Mouse (Mus musculus) limb, embryonic 11.5 days (tissue): ENCODE data around the gene Lrrc4. TPM values are rescaled to one million over a fixed set of nuclear protein-coding genes. Genes with fewer than 3 reads are reported as not detected.

ENCODE experiments used
- ATAC-seq: fragments of 200-750 bp; cut with Nextera tagmentation; 2 replicates; pipeline ENCODE4 v1.8.0; 2017; ENCODE audit warnings: low read depth; ENCODE audit not compliant: insufficient number of reproducible peaks, low FRiP score, low TSS enrichment
- DNase-seq: peaks from one replicate; pipeline ENCODE4 v3.0.0-alpha.2; 2015; ENCODE audit warnings: low spot score
- H3K27ac ChIP-seq: fragments of 300-500 bp; sonication (generic); replicated peaks from 2 replicates; pipeline ENCODE4 v1.5.1; 2014; ENCODE audit warnings: low read depth, mild to moderate bottlenecking, low read length
- H3K27me3 ChIP-seq: fragments of 300-500 bp; sonication (generic); 2 replicates; pipeline ENCODE4 v1.6.1; 2014; ENCODE audit warnings: mild to moderate bottlenecking, low read length, mixed read lengths; ENCODE audit not compliant: control insufficient read depth, insufficient read depth
- H3K36me3 ChIP-seq: fragments of 300-500 bp; sonication (generic); 2 replicates; pipeline ENCODE4 v1.6.1; 2014; ENCODE audit warnings: mild to moderate bottlenecking, low read length, moderate library complexity, mixed read lengths; ENCODE audit not compliant: control insufficient read depth, insufficient read depth
- H3K4me1 ChIP-seq: fragments of 300-500 bp; sonication (generic); 2 replicates; pipeline ENCODE4 v1.6.1; 2014; ENCODE audit warnings: low read length, mixed read lengths; ENCODE audit not compliant: control insufficient read depth, insufficient read depth
- H3K4me2 ChIP-seq: fragments of 300-500 bp; sonication (generic); 2 replicates; pipeline ENCODE4 v1.6.1; 2014; ENCODE audit warnings: low read depth, mild to moderate bottlenecking, moderate library complexity; ENCODE audit not compliant: severe bottlenecking
- H3K4me3 ChIP-seq: fragments of 300-500 bp; sonication (generic); 2 replicates; pipeline ENCODE4 v1.5.1; 2014; ENCODE audit warnings: low read depth, low read length
- H3K9ac ChIP-seq: fragments of 300-500 bp; sonication (generic); 2 replicates; pipeline ENCODE4 v1.6.1; 2014; ENCODE audit warnings: mild to moderate bottlenecking, low read length
- H3K9me3 ChIP-seq: fragments of 300-500 bp; sonication (generic); 2 replicates; pipeline ENCODE4 v1.6.1; 2016; ENCODE audit warnings: low read length; ENCODE audit not compliant: control insufficient read depth
- WGBS: fragments of 180-500 bp; shearing (Covaris S2); extraction: QIAGEN DNeasy Blood & Tissue Kit; methylation state at CpG from one replicate; pipeline ENCODE4 v1.1.7; 2014; 5-methylcytosine and 5-hydroxymethylcytosine counted together
- polyA plus RNA-seq: library from polyadenylated mRNA; unstranded; fragments of >200 nt; fragmentation: Nextera tagmentation; extraction: Ambion mirVana; gene quantifications from 2 replicates; pipeline ENCODE4 v1.2.1, GENCODE M21; 2014

Gene Lrrc4
- polyA plus RNA-seq, 1 experiment from 2014 or later: 0.48 TPM

GRCm38 (mm10) chr6:28841569-28841968 lies 10.0 kb upstream of the Lrrc4 start:
- Histone ChIP-seq H3K9me3 (no peaks in the 10 kb centered on the region), H3K4me3 (no peak overlapping the region), H3K27me3 (no peaks in the 10 kb centered on the region), H3K36me3 (no peaks in the 10 kb centered on the region), H3K4me2 (no peak overlapping the region), H3K9ac (no peak overlapping the region), H3K27ac (no peak overlapping the region), H3K4me1 (no peaks in the 10 kb centered on the region)
- no peak for ATAC-seq
- WGBS: 91% methylated on average over 3 of the region's 3 CpGs
- no peak for DNase-seq

GRCm38 (mm10) chr6:28836600-28836999 lies 5.1 kb upstream of the Lrrc4 start:
- Histone ChIP-seq H3K4me2 (no peak overlapping the region), H3K27ac (no peak overlapping the region), H3K9ac (no peak overlapping the region), H3K9me3 (no peaks in the 10 kb centered on the region), H3K4me3 (no peak overlapping the region), H3K27me3 (peaks cover 10% of the 10 kb centered on the region), H3K36me3 (no peaks in the 10 kb centered on the region), H3K4me1 (peaks cover 9% of the 10 kb centered on the region; the same call in 1 of the 2 replicates)
- no peak for ATAC-seq
- DNase-seq: no peak

GRCm38 (mm10) chr6:28834046-28834445 lies 2.5 kb upstream of the Lrrc4 start:
- ATAC-seq: no peak
- peak overlapping the region; percentile 100 for H3K4me2 ChIP-seq
- WGBS: 59% methylated on average over 2 of the region's 2 CpGs
- peaks cover 9% of the 10 kb centered on the region; the same call in 1 of the 2 replicates for H3K4me1 ChIP-seq
- 0 out of 2 replicates have a peak, but pooled peaks cover 2% of the 10 kb centered on the region for H3K9me3 ChIP-seq
- no peak overlapping the region for H3K4me3 ChIP-seq
- H3K9ac ChIP-seq: no peak overlapping the region
- peaks cover 25% of the 10 kb centered on the region for H3K27me3 ChIP-seq
- DNase-seq: no peak
- no peaks in the 10 kb centered on the region for H3K36me3 ChIP-seq
- no peak overlapping the region for H3K27ac ChIP-seq

GRCm38 (mm10) chr6:28833380-28833822 lies 1.9 kb upstream of the Lrrc4 start:
- Histone ChIP-seq H3K27me3 (peaks cover 25% of the 10 kb centered on the region), H3K4me2 (peak overlapping the region; percentile 100), H3K36me3 (no peaks in the 10 kb centered on the region), H3K4me1 (peaks cover 9% of the 10 kb centered on the region; the same call in 1 of the 2 replicates), H3K27ac (no peak overlapping the region), H3K9ac (0 out of 2 replicates have a peak overlapping the region, but pooled peaks have one; percentile 37), H3K9me3 (0 out of 2 replicates have a peak, but pooled peaks cover 2% of the 10 kb centered on the region), H3K4me3 (peak overlapping the region; percentile 54)
- ATAC-seq: peak; percentile 56
- WGBS: 0% methylated on average over 40 of the region's 43 CpGs
- peak; percentile 58 for DNase-seq

- H3K36me3 ChIP-seq: no peaks in the 10 kb centered on the region
- ATAC-seq: peak; percentile 48
- H3K27ac ChIP-seq: no peak overlapping the region
- peak; percentile 71 for DNase-seq
- peak overlapping the region; percentile 61 for H3K9ac ChIP-seq
- WGBS: under 1% methylated on average over 56 of the region's 58 CpGs
- H3K9me3 ChIP-seq: 0 out of 2 replicates have a peak, but pooled peaks cover 2% of the 10 kb centered on the region
- H3K4me3 ChIP-seq: peak overlapping the region; percentile 54
- peak overlapping the region; percentile 100 for H3K4me2 ChIP-seq
- peaks cover 25% of the 10 kb centered on the region for H3K27me3 ChIP-seq
- H3K4me1 ChIP-seq: peaks cover 9% of the 10 kb centered on the region; the same call in 1 of the 2 replicates
Measured at GRCm38 (mm10) chr6:28832751-28833291, 1.3 kb upstream of the Lrrc4 start.

GRCm38 (mm10) chr6:28831854-28832750 lies 555 bp upstream of the Lrrc4 start:
- H3K27ac ChIP-seq: no peak overlapping the region
- peak overlapping the region; percentile 54 for H3K4me3 ChIP-seq
- H3K36me3 ChIP-seq: no peaks in the 10 kb centered on the region
- peaks cover 9% of the 10 kb centered on the region; the same call in 1 of the 2 replicates for H3K4me1 ChIP-seq
- under 1% methylated on average over 81 of the region's 82 CpGs for WGBS
- H3K9ac ChIP-seq: peak overlapping the region; percentile 61
- ATAC-seq (peak; percentile 32; the same call in 1 of the 2 replicates), DNase-seq (peak; percentile 68)
- H3K9me3 ChIP-seq: 0 out of 2 replicates have a peak, but pooled peaks cover 2% of the 10 kb centered on the region
- peak overlapping the region; percentile 100 for H3K4me2 ChIP-seq
- H3K27me3 ChIP-seq: peaks cover 25% of the 10 kb centered on the region

GRCm38 (mm10) chr6:28830306-28830705 lies 1.2 kb downstream of the Lrrc4 start:
- DNase-seq: no peak
- ATAC-seq: no peak
- no peak overlapping the region for H3K4me3 ChIP-seq
- no peak overlapping the region for H3K27ac ChIP-seq
- H3K9ac ChIP-seq: no peak overlapping the region
- H3K9me3 ChIP-seq: 0 out of 2 replicates have a peak, but pooled peaks cover 2% of the 10 kb centered on the region
- 93% methylated on average over 12 of the region's 12 CpGs for WGBS
- peaks cover 25% of the 10 kb centered on the region for H3K27me3 ChIP-seq
- no peaks in the 10 kb centered on the region for H3K36me3 ChIP-seq
- H3K4me1 ChIP-seq: peaks cover 9% of the 10 kb centered on the region; the same call in 1 of the 2 replicates
- H3K4me2 ChIP-seq: no peak overlapping the region

GRCm38 (mm10) chr6:28828593-28828992 lies 3.0 kb downstream of the Lrrc4 start:
- 45% methylated on average over 6 of the region's 6 CpGs for WGBS
- no peaks in the 10 kb centered on the region for H3K36me3 ChIP-seq
- H3K4me3 ChIP-seq: no peak overlapping the region
- H3K9me3 ChIP-seq: 0 out of 2 replicates have a peak, but pooled peaks cover 2% of the 10 kb centered on the region
- no peak for ATAC-seq
- H3K4me2 ChIP-seq: no peak overlapping the region
- 0 out of 2 replicates have a peak, but pooled peaks cover 5% of the 10 kb centered on the region for H3K4me1 ChIP-seq
- DNase-seq: no peak
- H3K9ac ChIP-seq: no peak overlapping the region
- peaks cover 18% of the 10 kb centered on the region for H3K27me3 ChIP-seq
- H3K27ac ChIP-seq: no peak overlapping the region
